In genomic region chr10:81409330-81409729, GRCm38 (mm10) we compare ENCODE assay signal across 10 mouse cellular contexts. TPM values are rescaled to one million over a fixed set of nuclear protein-coding genes. Genes with fewer than 3 reads are reported as not detected.
DNase-seq lines count a peak whose midpoint lies in the region; ATAC-seq and TF ChIP-seq lines count a peak whose summit lies in the region.
"Had no signal": no experiment of that assay in that cellular context is flagged by ENCODE, and none has a peak within 500 bp of the region (broad histone marks: within the 10 kb centered on the region; RNA-seq: fewer than 3 reads in every experiment).

No protein-coding gene starts in this region.

- H3K4me1 ChIP-seq in midbrain, embryonic 12.5 days = peaks cover 69% of the 10 kb centered on the region
- H3K4me1 ChIP-seq in midbrain, postnatal 0 days (ENCODE audit: insufficient read depth, low read length) = 0 out of 2 replicates have a peak, but pooled peaks cover 5% of the 10 kb centered on the region
- H3K4me1 ChIP-seq in intestine, embryonic 15.5 days (replicated peaks) = peaks cover 84% of the 10 kb centered on the region
- peaks cover 73% of the 10 kb centered on the region for H3K4me1 ChIP-seq in stomach, embryonic 15.5 days

- H3K27me3 ChIP-seq in midbrain, embryonic 12.5 days = peaks cover 47% of the 10 kb centered on the region
- H3K27me3 ChIP-seq in midbrain, postnatal 0 days (ENCODE audit: insufficient read depth, low read length) = 0 out of 2 replicates have a peak, but pooled peaks cover 4% of the 10 kb centered on the region
- no peaks in the 10 kb centered on the region for H3K27me3 ChIP-seq in intestine, embryonic 15.5 days (replicated peaks)
- H3K27me3 ChIP-seq in stomach, embryonic 15.5 days (replicated peaks) = 0 out of 2 replicates have a peak, but pooled peaks cover 4% of the 10 kb centered on the region

- no peaks in the 10 kb centered on the region for H3K9me3 ChIP-seq in midbrain, embryonic 12.5 days
- H3K9me3 ChIP-seq in midbrain, postnatal 0 days (ENCODE audit: low read length) = no peaks in the 10 kb centered on the region
- no peaks in the 10 kb centered on the region for H3K9me3 ChIP-seq in intestine, embryonic 15.5 days
- no peaks in the 10 kb centered on the region for H3K9me3 ChIP-seq in stomach, embryonic 15.5 days

- H3K9ac ChIP-seq in midbrain, embryonic 12.5 days (replicated peaks) = no peak overlapping the region
- no peak overlapping the region for H3K9ac ChIP-seq in midbrain, postnatal 0 days (replicated peaks; ENCODE audit: low read length, poor library complexity, severe bottlenecking)
- H3K9ac ChIP-seq in intestine, embryonic 15.5 days = no peak overlapping the region
- no peak overlapping the region for H3K9ac ChIP-seq in stomach, embryonic 15.5 days

- ATAC-seq in midbrain, embryonic 12.5 days (ENCODE audit: low FRiP score, low read depth) = no peak
- ATAC-seq in midbrain, postnatal 0 days (ENCODE audit: low FRiP score) = no peak
- ATAC-seq in intestine, embryonic 15.5 days = no peak
- ATAC-seq in stomach, embryonic 15.5 days (ENCODE audit: insufficient read depth, low FRiP score, low read depth) = no peak

- H3K36me3 ChIP-seq in midbrain, embryonic 12.5 days = 0 out of 2 replicates have a peak, but pooled peaks cover 3% of the 10 kb centered on the region
- H3K36me3 ChIP-seq in midbrain, postnatal 0 days (ENCODE audit: insufficient read depth, low read length) = peaks cover 41% of the 10 kb centered on the region
- H3K36me3 ChIP-seq in intestine, embryonic 15.5 days = peaks cover 11% of the 10 kb centered on the region; the same call in 1 of the 2 replicates
- H3K36me3 ChIP-seq in stomach, embryonic 15.5 days = peaks cover 15% of the 10 kb centered on the region; the same call in 1 of the 2 replicates

- DNase-seq in gastrocnemius, adult 18-20 months (ENCODE audit: low spot score) = peak; percentile 14
- no peak for DNase-seq in gastrocnemius, postnatal 25 days
- no peak for DNase-seq in midbrain, postnatal 0 days (ENCODE audit: low spot score)
- DNase-seq in natural killer cell, adult 2 months (ENCODE audit: low spot score in 2 of 2) = no peak
- no peak for DNase-seq in urinary bladder, postnatal 25 days (ENCODE audit: low spot score)
- DNase-seq: right cerebral cortex, adult 18-20 months had no signal

- 11% methylated on average over 8 of the region's 8 CpGs for WGBS in midbrain, embryonic 12.5 days
- 15% methylated on average over 8 of the region's 8 CpGs for WGBS in midbrain, postnatal 0 days
- WGBS in intestine, embryonic 15.5 days = 27% methylated on average over 8 of the region's 8 CpGs
- 30% methylated on average over 8 of the region's 8 CpGs for WGBS in stomach, embryonic 15.5 days

- 0 out of 2 replicates have a peak overlapping the region, but pooled peaks have one; percentile 3 for H3K4me3 ChIP-seq in midbrain, embryonic 12.5 days
- H3K4me3 ChIP-seq in midbrain, postnatal 0 days (ENCODE audit: low read depth, low read length) = no peak overlapping the region
- no peak overlapping the region for H3K4me3 ChIP-seq in intestine, embryonic 15.5 days (replicated peaks)
- no peak overlapping the region for H3K4me3 ChIP-seq in stomach, embryonic 15.5 days (replicated peaks)

- no peak overlapping the region for H3K4me2 ChIP-seq in midbrain, embryonic 12.5 days (replicated peaks)
- H3K4me2 ChIP-seq in midbrain, postnatal 0 days (ENCODE audit: low read depth, low read length, poor library complexity, severe bottlenecking) = no peak overlapping the region
- no peak overlapping the region for H3K4me2 ChIP-seq in intestine, embryonic 15.5 days (replicated peaks)
- H3K4me2 ChIP-seq in stomach, embryonic 15.5 days = no peak overlapping the region

- TF ChIP-seq CTCF in midbrain, postnatal 0 days (IDR thresholded peaks at IDR 0.05) = no peak

- peak overlapping the region; percentile 39 for H3K27ac ChIP-seq in midbrain, embryonic 12.5 days (replicated peaks)
- H3K27ac ChIP-seq in midbrain, postnatal 0 days (ENCODE audit: low read depth, low read length) = no peak overlapping the region
- H3K27ac ChIP-seq in intestine, embryonic 15.5 days = peak overlapping the region; percentile 7
- H3K27ac ChIP-seq in stomach, embryonic 15.5 days = 0 out of 2 replicates have a peak overlapping the region, but pooled peaks have one; percentile 42

RNA-seq across cellular contexts. Expression of gene Smim24, which starts 16.5 kb away (rescaled TPM):
- total RNA-seq in gastrocnemius, adult 18-20 months (2021) = not detected
- total RNA-seq in gastrocnemius, postnatal 25 days (2021) = under 1 TPM in 1 of 2 experiments, not detected in 1; 0.67 TPM
- polyA plus RNA-seq in midbrain, embryonic 12.5 days (2016; fragmentation: Nextera tagmentation; extraction: Ambion mirVana) = 2.1 and 2.8 TPM in 2 replicates
- 1.5 and 1.7 TPM in 2 replicates for total RNA-seq in midbrain, postnatal 0 days (2014; rRNA removed)
- polyA plus RNA-seq in midbrain, postnatal 0 days (2015; fragmentation: Nextera tagmentation; extraction: Ambion mirVana) = 1.1 and 2.0 TPM in 2 replicates
- 235 and 288 TPM in 2 replicates for polyA plus RNA-seq in intestine, embryonic 15.5 days (2015; fragmentation: Nextera tagmentation; extraction: Ambion mirVana)
- polyA plus RNA-seq in stomach, embryonic 15.5 days (2015; fragmentation: Nextera tagmentation; extraction: Ambion mirVana) = 59.5 and 77.5 TPM in 2 replicates

RNA-seq across cellular contexts. Expression of gene Gm48552, which starts 20.5 kb away (rescaled TPM):
- under 1 TPM in 1 of 2 experiments, not detected in 1; 0.34 TPM for total RNA-seq in gastrocnemius, adult 18-20 months (2021)
- under 1 TPM in 1 of 2 experiments, not detected in 1; 0.59 TPM for total RNA-seq in gastrocnemius, postnatal 25 days (2021)
- polyA plus RNA-seq in midbrain, embryonic 12.5 days (2016; fragmentation: Nextera tagmentation; extraction: Ambion mirVana) = 0.50 and 2.3 TPM in 2 replicates
- 6.6 TPM in 1 of 2 replicates, not detected in the other for total RNA-seq in midbrain, postnatal 0 days (2014; rRNA removed)
- polyA plus RNA-seq in midbrain, postnatal 0 days (2015; fragmentation: Nextera tagmentation; extraction: Ambion mirVana) = 1.6 and 3.9 TPM in 2 replicates
- polyA plus RNA-seq in intestine, embryonic 15.5 days (2015; fragmentation: Nextera tagmentation; extraction: Ambion mirVana) = 1.4 TPM in 1 of 2 replicates, not detected in the other
- 0.41 and 1.4 TPM in 2 replicates for polyA plus RNA-seq in stomach, embryonic 15.5 days (2015; fragmentation: Nextera tagmentation; extraction: Ambion mirVana)
- total RNA-seq: common myeloid progenitor, adult 5-6 weeks had no signal

RNA-seq across cellular contexts. Expression of gene Gm48551, which starts 25.1 kb away (rescaled TPM):
- total RNA-seq in gastrocnemius, adult 18-20 months (2021) = under 1 TPM; 0.57 to 0.97 TPM
- total RNA-seq in gastrocnemius, postnatal 25 days (2021) = 1 to 10 TPM in 1 of 2 experiments, under 1 TPM in 1; 0.78 to 1.0 TPM
- 4.2 and 5.5 TPM in 2 replicates for polyA plus RNA-seq in midbrain, embryonic 12.5 days (2016; fragmentation: Nextera tagmentation; extraction: Ambion mirVana)
- 0.88 and 2.7 TPM in 2 replicates for total RNA-seq in midbrain, postnatal 0 days (2014; rRNA removed)
- polyA plus RNA-seq in midbrain, postnatal 0 days (2015; fragmentation: Nextera tagmentation; extraction: Ambion mirVana) = 5.8 and 10.2 TPM in 2 replicates
- 2.8 and 3.6 TPM in 2 replicates for polyA plus RNA-seq in intestine, embryonic 15.5 days (2015; fragmentation: Nextera tagmentation; extraction: Ambion mirVana)
- polyA plus RNA-seq in stomach, embryonic 15.5 days (2015; fragmentation: Nextera tagmentation; extraction: Ambion mirVana) = 2.9 and 3.3 TPM in 2 replicates

RNA-seq across cellular contexts. Expression of gene Dohh, which starts 25.1 kb away (rescaled TPM):
- total RNA-seq in gastrocnemius, adult 18-20 months (2021) = 10 to 100 TPM; 41.1 to 44.1 TPM
- total RNA-seq in gastrocnemius, postnatal 25 days (2021) = 10 to 100 TPM; 41.1 to 41.2 TPM
- 63.5 and 67.2 TPM in 2 replicates for polyA plus RNA-seq in midbrain, embryonic 12.5 days (2016; fragmentation: Nextera tagmentation; extraction: Ambion mirVana)
- total RNA-seq in midbrain, postnatal 0 days (2014; rRNA removed) = 120 and 132 TPM in 2 replicates
- polyA plus RNA-seq in midbrain, postnatal 0 days (2015; fragmentation: Nextera tagmentation; extraction: Ambion mirVana) = 95.8 and 115 TPM in 2 replicates
- polyA plus RNA-seq in intestine, embryonic 15.5 days (2015; fragmentation: Nextera tagmentation; extraction: Ambion mirVana) = 89.2 and 100 TPM in 2 replicates
- 78.9 and 80.4 TPM in 2 replicates for polyA plus RNA-seq in stomach, embryonic 15.5 days (2015; fragmentation: Nextera tagmentation; extraction: Ambion mirVana)

RNA-seq across cellular contexts. Expression of gene Fzr1, which starts 31.0 kb away (rescaled TPM):
- 10 to 100 TPM; 15.3 to 15.4 TPM for total RNA-seq in gastrocnemius, adult 18-20 months (2021)
- 10 to 100 TPM; 13.5 to 14.0 TPM for total RNA-seq in gastrocnemius, postnatal 25 days (2021)
- 135 and 139 TPM in 2 replicates for polyA plus RNA-seq in midbrain, embryonic 12.5 days (2016; fragmentation: Nextera tagmentation; extraction: Ambion mirVana)
- total RNA-seq in midbrain, postnatal 0 days (2014; rRNA removed) = 92.6 and 98.3 TPM in 2 replicates
- 147 and 149 TPM in 2 replicates for polyA plus RNA-seq in midbrain, postnatal 0 days (2015; fragmentation: Nextera tagmentation; extraction: Ambion mirVana)
- polyA plus RNA-seq in intestine, embryonic 15.5 days (2015; fragmentation: Nextera tagmentation; extraction: Ambion mirVana) = 83.2 and 85.7 TPM in 2 replicates
- 88.5 and 90.5 TPM in 2 replicates for polyA plus RNA-seq in stomach, embryonic 15.5 days (2015; fragmentation: Nextera tagmentation; extraction: Ambion mirVana)

Comparison
In these comparisons a context has a peak if more than half of its experiments do, and no peak if none do; other contexts are left out.
1. RNA of gene Smim24, which starts 16.5 kb away (polyA plus RNA-seq): 235 to 288 TPM in intestine, embryonic 15.5 days and 59.5 to 77.5 TPM in stomach, embryonic 15.5 days; 2.1 to 2.8 TPM in midbrain, embryonic 12.5 days and 1.1 to 2.0 TPM in midbrain, postnatal 0 days; every median in the first group is over 10 times any median in the second.